ENCODE assay signal across 16 mouse cellular contexts in the genomic region with DNA sequence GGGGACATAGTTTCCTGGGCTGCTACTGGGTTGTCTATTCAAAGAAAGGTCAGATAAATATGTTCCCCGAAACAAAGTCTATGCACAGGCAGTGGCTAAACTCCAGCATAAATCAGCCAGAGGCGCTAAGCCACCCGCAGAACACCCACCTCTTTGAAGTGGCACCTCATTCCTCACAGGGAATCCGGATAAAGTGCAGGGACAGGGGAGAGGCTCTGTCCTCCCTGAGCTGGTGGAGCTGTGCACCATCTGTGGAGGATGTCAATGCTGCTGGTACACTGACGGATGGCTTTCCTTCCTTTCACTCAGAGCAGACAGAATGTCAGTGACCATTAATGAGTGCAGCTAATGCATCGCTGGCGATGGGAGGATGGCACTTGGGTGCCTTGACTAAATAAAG. TPM values are rescaled to one million over a fixed set of nuclear protein-coding genes. Genes with fewer than 3 reads are reported as not detected.
A peak's percentile ranks its signal among the peaks of the same experiment; 100 is the strongest.
DNase-seq lines count a peak whose midpoint lies in the region; ATAC-seq lines count a peak whose summit lies in the region.
"Had no signal": no experiment of that assay in that cellular context is flagged by ENCODE, and none has a peak within 500 bp of the region (broad histone marks: within the 10 kb centered on the region; RNA-seq: fewer than 3 reads in every experiment).

No protein-coding gene starts in this region.

- no peak overlapping the region for H3K4me2 ChIP-seq in hindbrain, embryonic 11.5 days (replicated peaks; ENCODE audit: low read depth, low read length)

- H3K27me3 ChIP-seq in hindbrain, embryonic 11.5 days (ENCODE audit: control insufficient read depth, insufficient read depth, low read length): no peaks in the 10 kb centered on the region; the same call in 1 of the 2 replicates

- 26% methylated on average over 7 of the region's 7 CpGs for WGBS in hindbrain, embryonic 11.5 days

- no peak overlapping the region for H3K9ac ChIP-seq in hindbrain, embryonic 11.5 days (ENCODE audit: low read depth, low read length)

- ATAC-seq in cerebellum, adult (ENCODE audit: insufficient number of reproducible peaks, low FRiP score, low TSS enrichment): no peak
- peak; percentile 59; the same call in 1 of the 2 replicates for ATAC-seq in hindbrain, embryonic 11.5 days (ENCODE audit: low FRiP score)
- ATAC-seq: lung, postnatal 0 days had no signal

- intact Hi-C loops in heart, postnatal 10 days (cut with DNase I): no loop called here

- H3K4me3 ChIP-seq in hindbrain, embryonic 11.5 days (ENCODE audit: low read depth, low read length): no peak overlapping the region

- DNase-seq in cerebellum, adult 11-12 months: peak; percentile 38
- peak; percentile 6 to 10 for DNase-seq in heart, postnatal 10 days
- no peak for DNase-seq in heart, adult 9 months (ENCODE audit: low spot score in 2 of 2)
- peak; percentile 44 to 50 for DNase-seq in cerebellum, adult 18-20 months
- peak; percentile 26 for DNase-seq in hindbrain, embryonic 11.5 days (ENCODE audit: low spot score)
- DNase-seq in adrenal gland, adult 8-10 months: no peak
- DNase-seq in thymus, postnatal 0 days (ENCODE audit: low spot score): no peak
- DNase-seq: layer of hippocampus, adult 9-11 months; thymus, adult 18-20 months had no signal

- no peak overlapping the region for H3K27ac ChIP-seq in hindbrain, embryonic 11.5 days (ENCODE audit: low read depth, low read length)

- no peaks in the 10 kb centered on the region for H3K36me3 ChIP-seq in hindbrain, embryonic 11.5 days (ENCODE audit: control insufficient read depth, insufficient read depth, low read length)
- H3K36me3 ChIP-seq: G1E had no signal

- no peaks in the 10 kb centered on the region for H3K9me3 ChIP-seq in hindbrain, embryonic 11.5 days (ENCODE audit: control insufficient read depth, low read length)
- H3K9me3 ChIP-seq: G1E had no signal

- no peaks in the 10 kb centered on the region; the same call in 1 of the 2 replicates for H3K4me1 ChIP-seq in hindbrain, embryonic 11.5 days (replicated peaks; ENCODE audit: control insufficient read depth, insufficient read depth, low read length)

RNA-seq across cellular contexts. Expression of gene 1700024G13Rik, which starts 7.1 kb away (rescaled TPM):
- not detected for total RNA-seq in heart, postnatal 10 days (2021)
- 1.4 and 1.6 TPM in 2 replicates for polyA plus RNA-seq in hindbrain, embryonic 11.5 days (2014; fragmentation: Nextera tagmentation; extraction: Ambion mirVana)
- total RNA-seq in adrenal gland, adult 8-10 months (2022): not detected
- polyA plus RNA-seq in thymus, postnatal 0 days (2015; fragmentation: Nextera tagmentation; extraction: Ambion mirVana): 0.33 and 0.40 TPM in 2 replicates
- total RNA-seq: G1E; granulocyte monocyte progenitor cell, adult 5-6 weeks; monocyte, adult 5-6 weeks had no signal
- polyA plus RNA-seq: G1E; kidney, embryonic 14.5 days; limb, embryonic 14.5 days had no signal

RNA-seq across cellular contexts. Expression of gene Ogdhl, which starts 59.2 kb away (rescaled TPM):
- 10 to 100 TPM; 13.3 to 14.2 TPM for total RNA-seq in heart, postnatal 10 days (2021)
- polyA plus RNA-seq in hindbrain, embryonic 11.5 days (2014; fragmentation: Nextera tagmentation; extraction: Ambion mirVana): 13.9 and 14.5 TPM in 2 replicates
- total RNA-seq in adrenal gland, adult 8-10 months (2022): 10 to 100 TPM; 12.2 to 18.3 (median 15.2) TPM
- polyA plus RNA-seq in thymus, postnatal 0 days (2015; fragmentation: Nextera tagmentation; extraction: Ambion mirVana): 2.3 and 2.4 TPM in 2 replicates
- total RNA-seq: granulocyte monocyte progenitor cell, adult 5-6 weeks; monocyte, adult 5-6 weeks had no signal

Comparison
In these comparisons a context has a peak if more than half of its experiments do, and no peak if none do; other contexts are left out.
1. DNase-seq: peak in cerebellum, adult 11-12 months (single experiment), heart, postnatal 10 days (2 of 2), cerebellum, adult 18-20 months (2 of 2) and hindbrain, embryonic 11.5 days (single experiment); none in heart, adult 9 months (0 of 2), adrenal gland, adult 8-10 months (single experiment) and thymus, postnatal 0 days (single experiment).